Mouse (Mus musculus): ENCODE measurements around the gene Il18rap.

Gene Il18rap

DNA sequence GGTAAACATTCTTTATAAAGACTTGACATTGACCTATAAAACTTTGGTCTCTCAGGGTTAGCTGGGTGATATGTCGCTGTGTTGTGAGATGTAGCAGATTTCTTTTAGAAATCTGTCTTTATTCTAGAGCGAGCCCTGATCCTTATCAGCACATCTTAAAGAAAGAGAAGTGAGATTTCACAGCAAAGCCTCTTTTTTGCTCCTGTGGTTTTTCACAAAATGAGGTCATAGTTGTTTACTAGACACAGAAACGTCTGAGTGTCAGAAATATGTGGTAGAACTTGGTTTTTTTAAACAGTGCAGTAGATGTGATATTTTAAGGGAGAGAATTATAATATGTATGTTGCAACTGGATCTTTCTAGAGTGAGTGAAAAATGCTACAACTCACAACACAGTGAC is 39.5 kb upstream of the Il18rap start:
- no peaks in the 10 kb centered on the region for H3K36me3 ChIP-seq (ENCODE audit: insufficient read depth, low read length)
- H3K9me3 ChIP-seq (ENCODE audit: low read length), result no peaks in the 10 kb centered on the region
- TF ChIP-seq CTCF (conservative IDR thresholded peaks at IDR 0.05; ENCODE audit: low read length) (no peak), NANOG (IDR thresholded peaks at IDR 0.05; ENCODE audit: borderline replicate concordance, low read length) (no peak), POU5F1 (IDR thresholded peaks at IDR 0.05; ENCODE audit: borderline replicate concordance, low read length) (no peak)
- no peaks in the 10 kb centered on the region for H3K27me3 ChIP-seq (ENCODE audit: insufficient read depth, low read length)
- H3K4me1 ChIP-seq (replicated peaks; ENCODE audit: low read depth, low read length), result no peaks in the 10 kb centered on the region
- no peak overlapping the region for H3K4me3 ChIP-seq (replicated peaks; ENCODE audit: low read length)

DNA sequence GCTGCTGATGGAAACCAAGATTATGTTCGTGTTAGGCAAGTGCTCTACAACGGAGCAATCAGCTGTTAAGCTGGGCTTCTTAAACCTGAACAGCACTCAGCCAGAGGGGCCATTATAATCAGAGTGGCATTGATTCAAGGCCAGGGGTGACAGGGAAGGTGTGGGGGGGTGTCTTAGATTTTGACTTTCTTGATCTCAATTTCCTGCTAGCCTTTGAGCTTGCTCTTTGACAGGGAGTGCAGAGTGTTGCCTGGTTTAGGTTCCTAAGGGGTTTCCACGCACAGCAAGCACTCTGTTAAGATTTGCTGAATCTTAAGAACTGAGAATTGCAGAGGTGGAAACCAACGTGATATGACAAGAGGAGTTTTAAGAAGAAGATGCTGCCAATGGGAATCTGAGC is 38.4 kb upstream of the Il18rap start:
- Histone ChIP-seq H3K27me3 (ENCODE audit: insufficient read depth, low read length) (no peaks in the 10 kb centered on the region), H3K36me3 (ENCODE audit: insufficient read depth, low read length) (no peaks in the 10 kb centered on the region), H3K4me1 (replicated peaks; ENCODE audit: low read depth, low read length) (no peaks in the 10 kb centered on the region), H3K9me3 (ENCODE audit: low read length) (no peaks in the 10 kb centered on the region), H3K4me3 (replicated peaks; ENCODE audit: low read length) (no peak overlapping the region)
- TF ChIP-seq CTCF (conservative IDR thresholded peaks at IDR 0.05; ENCODE audit: low read length) (no peak), POU5F1 (IDR thresholded peaks at IDR 0.05; ENCODE audit: borderline replicate concordance, low read length) (no peak)

DNA sequence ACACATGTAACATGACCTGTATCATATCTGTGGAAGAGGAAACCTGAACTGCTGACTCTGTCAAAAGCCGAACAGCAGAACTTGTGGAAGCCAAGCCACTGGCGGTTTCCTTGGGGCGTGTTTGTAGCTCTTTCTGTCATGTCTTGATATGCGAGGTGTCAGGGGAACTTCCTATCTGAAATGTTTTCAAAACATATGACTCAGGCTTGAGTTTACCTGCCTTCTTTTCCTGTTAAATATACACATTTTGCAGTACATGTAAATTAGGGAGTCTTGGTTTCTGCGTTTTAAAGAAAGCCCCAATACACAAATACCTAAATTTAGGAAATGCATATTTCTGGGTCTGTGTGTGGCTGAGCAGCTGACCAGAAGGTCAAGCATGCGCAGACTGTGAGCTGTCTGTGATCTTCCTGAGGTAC is 35.6 kb upstream of the Il18rap start:
- H3K27me3 ChIP-seq (ENCODE audit: insufficient read depth, low read length), result no peaks in the 10 kb centered on the region
- no peaks in the 10 kb centered on the region for H3K4me1 ChIP-seq (replicated peaks; ENCODE audit: low read depth, low read length)
- H3K36me3 ChIP-seq (ENCODE audit: insufficient read depth, low read length), result no peaks in the 10 kb centered on the region
- no peak for TF ChIP-seq NANOG (IDR thresholded peaks at IDR 0.05; ENCODE audit: borderline replicate concordance, low read length)
- no peak for TF ChIP-seq POU5F1 (IDR thresholded peaks at IDR 0.05; ENCODE audit: borderline replicate concordance, low read length)
- no peak for TF ChIP-seq CTCF (conservative IDR thresholded peaks at IDR 0.05; ENCODE audit: low read length)
- no peak overlapping the region for H3K4me3 ChIP-seq (replicated peaks; ENCODE audit: low read length)
- H3K9me3 ChIP-seq (ENCODE audit: low read length), result no peaks in the 10 kb centered on the region

DNA sequence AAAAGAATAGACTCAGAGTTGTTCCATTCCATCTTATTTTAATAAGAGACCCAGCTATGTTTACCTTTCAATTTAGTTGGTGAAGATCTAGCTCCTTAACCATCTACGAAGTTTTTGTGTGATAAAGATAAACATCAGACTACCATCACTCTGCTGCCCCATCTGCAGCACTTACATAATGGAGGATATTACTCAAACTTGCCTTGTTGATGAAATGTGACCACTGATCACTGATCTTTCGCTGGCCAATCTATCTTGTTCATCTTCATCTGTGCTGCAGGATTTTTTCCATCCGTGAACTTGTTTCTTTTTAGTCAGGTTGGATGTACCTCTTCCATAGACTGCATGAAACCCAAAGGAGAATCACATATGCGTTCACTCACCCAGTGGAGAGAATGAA is 20.6 kb upstream of the Il18rap start:
- no peaks in the 10 kb centered on the region for H3K4me1 ChIP-seq (replicated peaks; ENCODE audit: low read depth, low read length)
- no peaks in the 10 kb centered on the region for H3K27me3 ChIP-seq (ENCODE audit: insufficient read depth, low read length)
- no peak overlapping the region for H3K4me3 ChIP-seq (replicated peaks; ENCODE audit: low read length)
- no peaks in the 10 kb centered on the region for H3K36me3 ChIP-seq (ENCODE audit: insufficient read depth, low read length)
- no peaks in the 10 kb centered on the region for H3K9me3 ChIP-seq (ENCODE audit: low read length)
- TF ChIP-seq POU5F1 (IDR thresholded peaks at IDR 0.05; ENCODE audit: borderline replicate concordance, low read length), result no peak
- no peak for TF ChIP-seq NANOG (IDR thresholded peaks at IDR 0.05; ENCODE audit: borderline replicate concordance, low read length)
- no peak for TF ChIP-seq CTCF (conservative IDR thresholded peaks at IDR 0.05; ENCODE audit: low read length)

DNA sequence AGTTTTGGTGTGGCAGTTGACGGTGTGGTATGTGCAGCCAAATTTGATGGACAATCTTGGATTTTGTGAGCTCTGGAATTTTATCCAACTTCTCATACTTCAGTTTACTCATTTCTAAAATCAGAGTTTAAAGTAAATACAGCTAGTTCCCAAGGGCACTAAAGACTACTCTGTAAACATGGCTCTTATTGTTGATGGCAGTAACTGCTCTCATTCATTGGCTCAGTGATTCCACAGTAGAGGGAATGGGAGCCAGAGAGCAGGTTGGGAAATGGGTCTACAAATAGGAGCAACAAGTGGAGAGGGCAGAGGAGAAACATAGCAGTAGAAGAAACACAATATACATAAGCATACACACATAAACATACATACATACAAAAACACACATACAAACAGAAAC is 15.5 kb upstream of the Il18rap start:
- no peak overlapping the region for H3K4me3 ChIP-seq (replicated peaks; ENCODE audit: low read length)
- no peaks in the 10 kb centered on the region for H3K36me3 ChIP-seq (ENCODE audit: insufficient read depth, low read length)
- H3K27me3 ChIP-seq (ENCODE audit: insufficient read depth, low read length), result no peaks in the 10 kb centered on the region
- no peak for TF ChIP-seq POU5F1 (IDR thresholded peaks at IDR 0.05; ENCODE audit: borderline replicate concordance, low read length)
- TF ChIP-seq NANOG (IDR thresholded peaks at IDR 0.05; ENCODE audit: borderline replicate concordance, low read length), result no peak
- no peak for TF ChIP-seq CTCF (conservative IDR thresholded peaks at IDR 0.05; ENCODE audit: low read length)
- no peaks in the 10 kb centered on the region for H3K4me1 ChIP-seq (replicated peaks; ENCODE audit: low read depth, low read length)
- no peaks in the 10 kb centered on the region for H3K9me3 ChIP-seq (ENCODE audit: low read length)

DNA sequence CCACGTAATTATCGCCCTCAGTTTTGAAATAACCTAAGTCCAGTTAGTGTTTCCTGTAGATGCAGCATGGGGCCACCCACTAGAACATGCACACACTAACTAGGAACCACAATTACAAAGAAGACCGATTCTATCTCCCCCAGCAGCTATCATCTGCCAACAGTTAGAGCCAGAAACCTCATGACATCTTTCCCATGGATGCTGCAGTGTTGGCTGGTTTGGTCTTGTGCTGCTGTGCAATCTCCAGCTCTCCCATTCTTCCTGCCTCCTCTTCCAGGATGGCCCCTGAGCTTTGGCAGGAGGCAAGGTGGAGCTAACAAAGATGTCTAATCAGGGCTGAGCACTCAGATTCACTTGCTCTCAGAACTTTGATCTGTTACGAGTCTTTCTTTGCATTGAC is 14.0 kb upstream of the Il18rap start:
- Histone ChIP-seq H3K9me3 (ENCODE audit: low read length) (peaks cover 7% of the 10 kb centered on the region), H3K4me3 (replicated peaks; ENCODE audit: low read length) (no peak overlapping the region), H3K4me1 (replicated peaks; ENCODE audit: low read depth, low read length) (no peaks in the 10 kb centered on the region), H3K27me3 (ENCODE audit: insufficient read depth, low read length) (no peaks in the 10 kb centered on the region), H3K36me3 (ENCODE audit: insufficient read depth, low read length) (no peaks in the 10 kb centered on the region)
- TF ChIP-seq CTCF (conservative IDR thresholded peaks at IDR 0.05; ENCODE audit: low read length) (no peak), POU5F1 (IDR thresholded peaks at IDR 0.05; ENCODE audit: borderline replicate concordance, low read length) (no peak), NANOG (IDR thresholded peaks at IDR 0.05; ENCODE audit: borderline replicate concordance, low read length) (no peak)

DNA sequence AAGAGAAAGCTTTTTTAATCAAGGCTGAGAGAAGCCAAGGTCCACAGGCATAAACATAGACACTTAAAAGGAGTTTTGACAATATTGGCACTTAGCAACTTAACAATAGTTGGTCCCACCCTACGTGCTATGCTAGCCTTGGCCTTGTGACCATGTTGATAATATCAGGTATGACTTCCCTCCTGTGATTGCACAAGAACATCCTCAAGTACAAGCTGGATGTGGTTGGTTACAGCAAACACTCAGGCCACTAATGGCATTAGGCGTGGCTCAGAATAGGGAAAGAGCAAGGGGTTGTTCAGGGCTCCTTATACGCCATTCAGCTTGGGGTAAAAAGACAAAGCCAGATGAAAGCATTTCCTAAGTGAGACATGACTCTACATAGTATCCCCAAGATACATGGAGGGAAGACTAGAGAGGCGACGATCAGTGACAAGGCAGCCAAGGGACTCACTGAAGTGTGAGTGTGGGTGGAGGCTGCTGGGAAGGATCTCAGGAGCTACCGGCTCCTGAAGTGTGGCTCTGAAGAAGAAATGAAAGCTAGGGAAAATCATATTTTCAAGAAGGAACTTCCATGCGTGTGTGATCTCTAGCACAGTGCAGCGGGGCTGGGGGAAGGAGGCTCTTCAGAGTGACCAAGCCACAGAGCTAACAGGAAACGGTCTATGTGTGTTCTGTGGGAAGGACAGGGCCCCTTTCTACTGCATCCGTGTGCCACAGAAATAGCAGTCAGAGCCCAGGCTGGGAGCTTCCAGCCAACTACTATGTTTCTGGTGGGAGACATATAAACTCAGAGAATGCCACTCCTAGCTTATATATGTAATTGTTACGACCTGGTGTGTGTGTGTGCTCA is 13.4 kb upstream of the Il18rap start:
- TF ChIP-seq POU5F1 (IDR thresholded peaks at IDR 0.05; ENCODE audit: borderline replicate concordance, low read length) (no peak), CTCF (conservative IDR thresholded peaks at IDR 0.05; ENCODE audit: low read length) (no peak), NANOG (IDR thresholded peaks at IDR 0.05; ENCODE audit: borderline replicate concordance, low read length) (no peak)
- H3K4me3 ChIP-seq (replicated peaks; ENCODE audit: low read length), result no peak overlapping the region
- H3K9me3 ChIP-seq (ENCODE audit: low read length), result peaks cover 9% of the 10 kb centered on the region
- no peaks in the 10 kb centered on the region for H3K36me3 ChIP-seq (ENCODE audit: insufficient read depth, low read length)
- no peaks in the 10 kb centered on the region for H3K4me1 ChIP-seq (replicated peaks; ENCODE audit: low read depth, low read length)
- no peaks in the 10 kb centered on the region for H3K27me3 ChIP-seq (ENCODE audit: insufficient read depth, low read length)

DNA sequence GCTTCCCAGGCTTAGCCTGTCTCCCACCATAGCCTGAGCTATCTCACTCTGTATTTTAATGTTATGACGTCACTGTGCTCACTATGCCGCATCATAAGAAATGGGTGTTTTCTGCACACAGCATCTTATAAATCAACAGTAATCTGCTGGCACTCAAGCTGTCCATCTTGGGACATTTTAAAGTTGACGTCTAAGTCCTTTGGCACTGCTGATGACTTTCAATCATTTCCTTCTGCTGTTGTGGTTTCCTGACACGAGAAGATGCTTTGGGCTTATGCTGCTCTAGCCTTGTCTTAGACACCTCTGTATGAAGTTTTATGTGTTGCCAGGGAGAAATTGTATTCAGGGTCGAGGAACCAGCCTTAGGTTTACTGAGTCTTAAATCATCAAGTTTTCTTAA is 10.6 kb upstream of the Il18rap start:
- Histone ChIP-seq H3K9me3 (ENCODE audit: low read length) (peaks cover 9% of the 10 kb centered on the region), H3K36me3 (ENCODE audit: insufficient read depth, low read length) (no peaks in the 10 kb centered on the region), H3K4me1 (replicated peaks; ENCODE audit: low read depth, low read length) (no peaks in the 10 kb centered on the region), H3K4me3 (replicated peaks; ENCODE audit: low read length) (no peak overlapping the region), H3K27me3 (ENCODE audit: insufficient read depth, low read length) (no peaks in the 10 kb centered on the region)
- TF ChIP-seq NANOG (IDR thresholded peaks at IDR 0.05; ENCODE audit: borderline replicate concordance, low read length), result no peak

DNA sequence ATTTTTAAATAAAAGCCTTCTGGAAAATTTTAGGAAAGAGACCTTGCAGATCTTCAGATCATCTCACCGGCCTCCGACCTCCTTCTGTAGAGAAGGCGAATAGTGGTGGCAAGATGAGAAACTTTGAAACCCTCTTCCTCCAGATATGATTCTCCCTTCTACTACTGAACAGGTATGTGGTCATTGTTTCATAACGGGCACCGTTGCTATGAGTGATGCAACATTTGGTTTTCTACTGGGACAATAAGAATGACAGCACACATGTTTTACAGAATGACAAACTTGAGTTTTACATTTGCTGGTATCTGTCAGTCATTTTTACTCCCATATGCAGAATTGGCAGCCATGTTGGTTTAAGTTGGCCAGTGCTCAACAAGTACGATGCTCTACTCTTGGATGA is 1.2 kb downstream of the Il18rap start:
- no peaks in the 10 kb centered on the region for H3K4me1 ChIP-seq (replicated peaks; ENCODE audit: low read depth, low read length)
- H3K36me3 ChIP-seq (ENCODE audit: insufficient read depth, low read length), result no peaks in the 10 kb centered on the region
- no peaks in the 10 kb centered on the region for H3K9me3 ChIP-seq (ENCODE audit: low read length)
- no peak for TF ChIP-seq CTCF (conservative IDR thresholded peaks at IDR 0.05; ENCODE audit: low read length)
- TF ChIP-seq NANOG (IDR thresholded peaks at IDR 0.05; ENCODE audit: borderline replicate concordance, low read length), result no peak
- TF ChIP-seq POU5F1 (IDR thresholded peaks at IDR 0.05; ENCODE audit: borderline replicate concordance, low read length), result no peak
- H3K27me3 ChIP-seq (ENCODE audit: insufficient read depth, low read length), result no peaks in the 10 kb centered on the region
- H3K4me3 ChIP-seq (replicated peaks; ENCODE audit: low read length), result no peak overlapping the region
